Mouse (Mus musculus) layer of hippocampus, adult 9-10 months (tissue): ENCODE measurements around the gene Ift172.
"Not testable (repeated sequence)": the region's sequence is repeated elsewhere in the genome, so short reads cannot be mapped to it uniquely, and the experiment has no call there.

Experiments
- DNase-seq: peaks from one replicate; pipeline ENCODE4 v3.0.0; 2022; ENCODE audit warnings: low spot score

The Ift172 gene

GRCm38 (mm10) chr5:31216554-31216953, 74.4 kb downstream of the Ift172 start:
- DNase-seq = not testable (repeated sequence)

- no peak for DNase-seq
Measured at GRCm38 (mm10) chr5:31204421-31204820, 86.5 kb downstream of the Ift172 start.

- DNase-seq = no peak
Measured at GRCm38 (mm10) chr5:31203866-31204265, 87.0 kb downstream of the Ift172 start.
